Mouse (Mus musculus): ENCODE results near the gene Lats2.
"Not testable (repeated sequence)": the region's sequence is repeated elsewhere in the genome, so short reads cannot be mapped to it uniquely, and the experiment has no call there.

GRCm38 (mm10) chr14:57656519-57656918, 101.7 kb downstream of the Lats2 start:
- TF ChIP-seq CTCF, EP300 (IDR thresholded peaks at IDR 0.05; ENCODE audit: low read depth): not testable (repeated sequence)

Measured in liver, embryonic 14.5 days (tissue).